Mouse (Mus musculus) CD8-positive naive resting alpha-beta T cell, adult 2 months (primary cell): ENCODE measurements at regions not wholly inside any gene's neighbourhood (a gene's known extent, or its start where the extent isn't known, plus 50 kb on each side); places are given as distances from the start of the nearest gene placed in this dataset.

ENCODE experiments used
- DNase-seq, 2 experiments: peaks; one replicate each; pipeline ENCODE4 v3.0.0; 2022; ENCODE audit warnings: low read depth in 2 of 2, low spot score in 2 of 2

DNA sequence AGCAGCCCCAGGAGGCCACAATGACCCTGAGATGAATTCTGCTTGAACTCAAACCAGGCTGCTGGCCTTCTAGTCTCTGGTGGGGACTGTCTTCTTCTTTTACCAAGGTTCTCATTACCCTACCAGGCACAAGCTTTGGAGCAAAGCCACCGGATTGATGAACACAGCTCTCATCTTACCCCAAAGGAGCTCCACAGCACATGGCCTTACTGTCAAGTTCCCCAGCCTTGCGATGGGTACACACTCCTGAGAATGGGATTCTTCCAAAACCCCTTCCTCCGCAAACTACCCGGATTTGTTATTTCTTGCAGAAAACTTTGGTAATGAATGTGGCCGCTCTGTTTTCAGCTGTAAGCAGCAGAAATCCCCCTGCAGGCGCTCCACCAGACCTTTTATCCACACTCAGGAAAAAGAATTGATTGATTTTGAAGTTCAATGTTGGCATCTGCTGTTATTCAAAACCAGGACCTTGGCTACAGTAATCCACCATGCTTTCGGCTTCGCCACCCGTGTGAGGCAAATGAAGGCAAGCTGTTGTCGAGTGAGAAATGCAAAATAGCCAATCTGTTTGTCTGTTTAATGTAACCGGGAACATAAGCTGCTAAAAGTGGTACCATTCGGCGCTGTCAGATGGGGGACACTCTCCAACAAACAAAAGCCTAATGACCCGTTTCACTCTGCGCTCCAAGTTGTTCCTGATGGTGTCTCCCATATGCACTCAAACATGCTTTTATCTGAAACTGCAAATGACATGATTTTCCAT is 278.9 kb downstream of the Maf start:
- no peak for DNase-seq

DNA sequence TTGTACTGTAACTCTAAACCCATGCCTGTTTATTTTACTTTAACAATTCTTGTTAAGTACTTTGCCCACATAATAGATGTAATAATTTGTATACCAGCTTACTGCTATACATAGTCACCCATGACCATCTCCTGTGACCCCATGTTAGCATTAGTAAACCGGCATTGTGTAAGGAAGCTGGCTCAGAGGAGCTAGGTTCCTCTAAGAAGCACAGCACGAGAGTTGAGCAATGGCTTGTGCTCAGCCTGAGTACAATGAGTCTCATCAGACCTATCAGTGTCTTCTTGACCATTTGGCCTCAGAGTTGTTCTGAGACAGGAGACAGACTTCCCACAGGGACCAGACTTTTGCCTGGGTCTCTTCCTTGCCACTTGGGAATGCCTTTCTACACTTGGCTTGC is 279.6 kb downstream of the Maf start:
- DNase-seq: no peak

DNA sequence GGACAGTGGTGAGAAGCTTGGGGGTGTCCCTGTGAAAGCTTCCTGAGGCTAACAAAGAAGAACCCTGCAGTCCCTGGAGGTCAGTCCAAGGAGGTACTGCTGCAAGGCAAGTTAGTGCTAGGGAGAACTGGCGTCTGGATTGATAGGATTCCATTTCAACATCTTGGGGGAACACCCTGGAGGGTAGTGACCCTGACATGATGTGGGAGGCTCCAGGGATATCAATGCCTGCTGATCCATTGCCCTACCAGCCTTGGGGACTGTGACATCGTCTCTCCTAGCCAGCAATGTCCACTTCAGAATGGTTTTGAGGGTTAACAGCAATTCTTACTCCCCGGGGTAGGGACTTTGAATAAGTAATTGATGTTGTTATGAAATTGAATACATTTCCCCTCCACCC is 280.1 kb downstream of the Maf start:
- DNase-seq: no peak

DNA sequence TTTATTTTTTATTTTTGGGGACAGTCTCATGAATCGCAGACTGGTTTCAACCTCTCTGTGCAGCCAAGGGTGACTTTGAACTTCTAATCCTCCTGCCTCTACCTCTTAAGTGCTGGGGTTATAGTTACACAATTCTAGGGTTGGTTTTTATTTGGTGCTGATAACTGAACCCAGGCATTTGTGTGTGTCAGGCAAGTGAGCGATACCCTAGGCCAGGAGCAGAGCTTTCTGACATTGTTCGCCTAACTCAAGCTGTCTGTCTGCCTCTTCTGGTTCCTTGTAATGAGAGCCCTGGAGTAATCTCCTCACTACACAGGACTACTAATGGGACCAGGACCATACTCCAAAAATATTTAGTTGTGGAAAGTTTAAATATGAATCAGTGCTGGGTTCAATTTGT is 281.1 kb downstream of the Maf start:
- DNase-seq: no peak

DNA sequence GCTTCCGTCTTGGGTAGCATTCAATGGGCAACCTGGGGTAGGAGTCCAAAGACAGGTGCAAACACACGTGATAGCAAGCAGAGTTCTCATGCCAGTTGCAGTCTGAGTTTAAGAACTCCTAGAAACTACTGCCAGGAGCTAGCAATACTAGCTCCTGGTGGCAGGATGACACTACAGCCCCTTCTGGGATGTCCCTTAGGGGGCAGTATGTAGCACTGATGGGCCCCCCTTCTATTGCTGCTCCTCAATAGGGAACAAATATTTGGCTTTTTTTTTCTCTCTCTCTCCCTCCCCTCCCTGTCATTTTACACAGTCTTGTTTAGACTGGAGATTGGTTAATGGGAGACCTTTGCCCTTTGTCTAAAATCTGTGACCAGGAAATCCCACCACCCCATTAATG is 282.2 kb downstream of the Maf start:
- no peak for DNase-seq

DNA sequence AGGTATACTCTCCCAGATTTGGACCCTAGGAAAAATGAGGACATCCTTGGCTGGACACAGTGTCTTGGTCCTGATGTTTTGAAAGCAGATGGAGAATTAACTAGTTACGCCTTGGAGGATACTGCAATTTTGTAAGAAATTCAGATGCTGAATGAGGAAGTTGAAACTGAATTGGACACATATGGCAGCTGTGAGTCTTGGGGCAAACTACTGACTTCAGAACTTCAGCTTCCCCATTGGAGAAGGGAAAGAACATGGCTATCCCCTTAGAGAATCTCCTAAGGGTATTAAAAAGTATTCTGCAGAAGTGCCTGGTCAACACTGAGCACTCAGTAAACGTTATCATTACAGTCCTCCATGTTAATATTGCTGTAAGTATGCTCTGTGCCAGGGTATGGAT is 283.9 kb downstream of the Maf start:
- no peak for DNase-seq

DNA sequence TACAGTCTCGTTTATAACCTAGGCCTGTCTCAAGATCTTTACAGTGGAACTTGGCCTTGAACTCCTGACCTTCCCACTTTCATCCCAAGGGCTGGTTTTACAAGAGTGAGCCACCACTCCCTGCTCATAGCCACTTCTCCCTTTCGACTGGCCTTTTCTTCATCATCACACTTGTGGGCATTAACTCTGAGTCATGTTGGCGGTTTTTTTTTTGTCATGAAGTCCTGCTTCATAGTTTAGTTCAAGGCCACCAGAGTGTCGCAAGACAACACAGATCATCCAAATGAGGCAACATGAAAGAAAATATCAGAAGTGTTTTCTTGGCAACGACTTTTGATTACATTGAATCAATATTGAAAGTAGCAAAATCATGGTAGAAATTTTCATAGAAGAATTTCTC is 284.5 kb downstream of the Maf start:
- DNase-seq: no peak

DNA sequence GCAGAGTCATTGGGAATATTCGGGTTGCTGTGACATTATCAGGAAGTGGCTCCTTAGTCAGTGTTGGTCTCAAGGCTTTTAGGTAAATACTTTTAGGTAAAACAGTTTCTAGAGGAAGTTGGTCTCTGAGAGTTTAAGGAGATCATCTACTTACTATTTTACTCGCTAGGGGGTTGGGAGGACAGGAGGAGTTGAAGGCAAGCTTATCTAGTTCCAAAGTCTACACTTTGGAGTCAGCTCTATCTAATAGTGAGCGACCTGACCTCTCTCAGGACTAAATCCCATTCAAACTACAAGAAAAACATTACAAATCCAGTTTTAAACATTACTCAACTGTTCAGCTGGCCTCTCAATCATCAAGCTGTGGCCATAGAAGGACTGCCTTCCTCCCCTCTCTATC is 287.1 kb downstream of the Maf start:
- DNase-seq: no peak

DNA sequence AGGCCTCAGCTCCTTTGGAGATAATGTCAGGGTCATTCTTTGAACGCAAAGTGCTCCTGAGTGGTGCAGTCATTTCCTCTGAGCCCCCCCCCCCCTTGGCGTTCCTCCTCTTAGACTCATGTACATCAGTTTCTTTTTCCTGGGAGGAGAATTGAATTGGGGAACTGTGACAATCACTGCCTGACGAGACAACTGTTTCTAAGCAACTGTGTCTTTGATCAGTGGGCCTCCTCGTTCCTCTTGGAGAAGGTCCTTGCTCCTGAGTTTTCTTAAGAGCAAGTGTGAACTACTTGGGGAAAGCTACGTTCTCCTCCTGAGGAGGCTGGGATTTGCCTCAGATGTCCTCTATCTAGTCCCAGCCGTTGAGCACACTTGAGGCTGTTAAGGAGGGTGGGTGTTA is 287.5 kb downstream of the Maf start:
- DNase-seq: no peak

DNA sequence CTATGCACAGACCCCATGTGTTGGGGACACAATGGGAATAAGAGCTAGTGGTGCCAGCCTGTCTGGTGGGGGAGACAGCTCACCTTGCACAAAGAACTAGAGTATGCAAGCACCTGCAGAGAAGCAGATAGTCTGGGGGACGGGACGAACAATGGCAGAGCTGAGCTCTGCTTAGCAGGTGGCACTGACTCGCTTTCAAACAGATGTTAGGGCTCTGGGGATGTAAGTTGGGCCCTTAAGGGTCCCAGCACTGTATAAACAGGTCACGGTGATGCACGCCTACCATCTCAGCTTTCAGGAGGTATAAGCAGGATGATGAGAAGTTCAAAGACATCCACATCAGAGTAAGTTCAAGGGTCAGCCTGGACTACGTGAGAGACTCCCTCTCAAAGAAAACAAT is 289.5 kb downstream of the Maf start:
- DNase-seq: no peak

DNA sequence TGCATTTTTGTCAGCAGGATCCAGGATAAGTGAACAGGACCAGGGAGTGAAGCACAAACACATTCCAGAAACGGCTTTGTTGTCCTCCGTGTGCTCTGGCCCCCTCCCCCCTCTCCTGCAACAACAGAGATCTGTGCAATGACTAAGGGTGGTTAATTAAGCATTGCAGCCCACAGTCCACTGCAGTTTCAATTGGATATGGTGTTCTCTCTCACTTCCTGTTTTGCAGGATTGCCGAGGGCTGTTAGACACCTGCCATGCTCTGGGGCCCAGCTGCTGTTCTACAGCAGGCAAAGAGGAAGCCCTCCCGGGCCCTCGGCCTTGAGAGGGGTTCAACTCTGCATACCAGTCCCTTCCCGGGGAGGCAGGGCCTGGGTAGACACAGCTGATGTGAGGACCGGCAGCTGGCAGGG is 293.5 kb downstream of the Maf start:
- DNase-seq: no peak

DNA sequence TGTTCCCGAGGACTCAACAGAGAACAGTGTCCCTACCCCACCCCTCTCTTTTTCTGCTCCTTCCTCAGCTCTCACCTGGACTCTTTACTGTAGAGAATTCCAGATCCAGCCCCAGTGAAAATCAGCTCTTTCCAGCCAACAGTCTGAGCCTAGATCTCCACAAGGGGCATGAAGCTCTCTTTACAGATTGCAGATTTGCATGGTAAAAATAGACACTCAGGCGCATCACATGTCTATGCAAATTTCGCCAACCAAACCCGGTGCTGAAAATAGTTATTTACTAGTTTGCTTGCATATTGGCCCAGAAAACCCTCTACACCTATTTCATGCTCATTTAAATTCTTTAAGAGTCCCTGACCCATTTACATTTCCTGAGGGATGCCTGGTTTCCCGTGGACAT is 295.8 kb downstream of the Maf start:
- no peak for DNase-seq

DNA sequence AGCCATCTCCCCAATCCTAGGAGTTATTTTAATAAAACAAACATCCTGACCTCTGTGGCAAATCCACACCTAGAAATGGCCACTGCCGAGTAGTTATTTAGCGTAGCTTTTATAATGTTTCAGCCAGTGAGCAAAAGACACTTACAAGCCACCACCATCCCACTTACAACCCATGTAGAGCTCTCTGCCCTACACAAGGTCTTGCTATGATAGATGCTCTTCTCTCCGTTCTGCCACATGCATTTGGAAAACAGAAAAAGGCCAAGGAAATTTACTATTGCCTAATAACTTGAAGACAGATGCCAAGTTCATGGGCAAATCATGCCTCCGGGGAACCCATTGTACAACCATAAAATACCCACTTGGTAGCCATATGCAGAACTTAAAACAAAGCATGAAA is 296.5 kb downstream of the Maf start:
- DNase-seq: no peak

DNA sequence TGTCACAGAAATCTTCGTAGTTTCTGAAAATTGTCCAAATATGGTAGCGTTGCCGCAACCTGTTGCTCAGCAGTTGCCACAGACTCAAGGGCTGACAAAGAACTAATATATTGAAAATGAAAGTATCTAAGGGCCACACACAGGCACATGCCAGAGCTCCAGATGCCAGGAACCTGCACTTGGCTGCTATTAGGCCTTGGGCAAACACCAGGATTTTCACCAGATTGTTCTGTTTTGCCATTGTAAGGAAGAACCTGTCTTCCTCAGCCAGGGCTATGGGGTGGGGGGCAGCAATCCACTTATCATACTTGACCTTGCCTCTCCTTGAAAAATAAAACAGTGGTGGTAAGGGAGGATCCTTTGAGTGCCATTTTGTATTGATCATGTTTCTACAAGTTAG is 297.4 kb downstream of the Maf start:
- no peak for DNase-seq

DNA sequence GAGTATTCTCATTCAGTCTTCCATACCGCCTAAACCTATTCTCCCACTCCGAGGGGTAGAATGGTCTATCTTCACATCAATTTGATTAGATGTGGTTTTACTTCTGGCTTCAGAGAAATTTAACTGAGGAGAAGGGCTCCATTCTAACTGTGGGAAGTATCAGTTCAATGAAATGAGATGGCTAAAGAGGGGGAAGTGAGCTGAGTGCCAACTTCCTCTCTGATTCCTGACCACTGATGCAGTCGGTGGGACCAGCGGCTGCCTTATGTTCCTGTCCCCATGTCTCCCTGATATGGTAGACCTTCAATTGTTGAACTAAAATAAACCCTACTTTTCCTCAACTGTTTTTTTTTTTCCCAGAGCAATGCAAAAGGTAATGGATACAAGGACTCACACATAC is 300.1 kb downstream of the Maf start:
- DNase-seq: no peak

DNA sequence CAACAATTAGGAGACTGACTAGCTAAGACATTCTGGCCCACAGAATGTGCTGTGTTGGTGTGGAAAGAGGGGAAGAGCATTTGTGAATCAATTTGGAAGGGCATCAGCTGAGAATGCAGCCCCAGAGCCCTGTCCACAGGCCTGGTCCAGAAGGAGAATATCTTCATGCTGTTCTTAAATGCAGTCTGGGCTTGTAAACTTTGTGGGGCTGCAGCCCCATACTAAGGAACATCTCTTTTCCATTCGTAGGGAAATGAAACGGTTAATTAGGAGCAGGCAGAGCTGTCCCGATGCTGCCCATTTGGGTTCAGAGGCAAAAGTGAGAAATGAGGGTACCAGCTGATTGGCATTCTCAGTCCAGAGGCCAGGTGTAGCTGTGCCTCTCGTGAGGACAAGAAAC is 304.0 kb downstream of the Maf start:
- DNase-seq: no peak

DNA sequence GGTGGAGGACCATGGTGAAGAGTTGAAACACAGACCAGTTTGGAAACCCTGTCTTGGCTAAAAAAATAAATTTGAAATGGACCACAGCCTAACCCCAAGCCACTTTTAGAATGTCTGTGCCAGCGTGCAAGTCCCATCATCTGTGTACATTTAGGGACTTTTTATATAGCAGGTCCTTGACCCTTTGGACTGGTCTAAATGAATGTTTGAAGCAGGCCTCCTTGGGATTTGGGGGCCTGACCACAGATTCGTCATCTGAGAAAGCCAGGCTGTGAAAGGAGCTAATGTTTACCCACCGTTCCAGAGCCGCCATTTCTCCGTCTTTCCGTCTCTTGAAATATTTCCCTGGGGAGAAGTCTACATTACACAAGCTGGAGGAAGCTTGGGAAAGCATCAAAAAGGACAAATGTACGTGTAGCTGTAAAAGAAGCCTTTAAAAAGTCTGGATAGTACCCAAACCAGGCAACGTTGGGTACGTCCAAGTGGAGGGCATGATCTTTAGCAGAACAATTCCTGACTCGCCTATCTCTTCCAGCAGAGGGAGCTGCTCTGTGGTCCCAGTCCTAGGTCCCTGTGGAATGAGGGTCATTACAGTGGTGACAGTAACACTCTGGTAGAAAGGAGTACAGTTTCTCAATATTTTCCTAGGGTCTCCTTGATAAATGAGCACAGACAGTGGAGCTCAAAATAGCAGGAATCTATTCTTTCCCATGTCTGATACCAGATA is 305.0 kb downstream of the Maf start:
- no peak for DNase-seq
